Mouse (Mus musculus): ENCODE measurements around the gene Ifi203. TPM values are rescaled to one million over a fixed set of nuclear protein-coding genes. Genes with fewer than 3 reads are reported as not detected.
"Not testable (repeated sequence)": the region's sequence is repeated elsewhere in the genome, so short reads cannot be mapped to it uniquely, and the experiment has no call there.

Gene Ifi203
- polyA plus RNA-seq, 1 experiment from 2014 or later = 0.78 TPM

- not testable (repeated sequence) for DNase-seq (ENCODE audit: low spot score); H3K27me3 ChIP-seq (replicated peaks; ENCODE audit: control insufficient read depth, insufficient read depth, low read length); H3K4me2 ChIP-seq; H3K9me3 ChIP-seq (ENCODE audit: control insufficient read depth, low read length); H3K36me3 ChIP-seq (ENCODE audit: control insufficient read depth, insufficient read depth, low read length); H3K4me3 ChIP-seq (ENCODE audit: low read depth, low read length); H3K9ac ChIP-seq (ENCODE audit: low read depth, low read length); H3K27ac ChIP-seq (ENCODE audit: low read depth, low read length); ATAC-seq (replicated peaks; ENCODE audit: low FRiP score); H3K4me1 ChIP-seq (replicated peaks; ENCODE audit: control insufficient read depth, insufficient read depth, low read length)
- WGBS = 75% methylated on average over 1 of the region's 1 CpGs
These were observed 65.3 kb downstream of the Ifi203 start for GRCm38 (mm10) chr1:173877125-173877524.

Other genes starting within 250 kb of the Ifi203 start
- 1.5 and 1.7 TPM in 2 replicates for gene Ifi207, start 200.9 kb downstream of the Ifi203 start, polyA plus RNA-seq (2014; fragmentation: Nextera tagmentation; extraction: Ambion mirVana)
- 3.0 and 3.8 TPM in 2 replicates for gene Ifi204, start 175.7 kb downstream of the Ifi203 start, polyA plus RNA-seq (2014; fragmentation: Nextera tagmentation; extraction: Ambion mirVana)
- gene Ifi211, start 29.6 kb downstream of the Ifi203 start, polyA plus RNA-seq (2014; fragmentation: Nextera tagmentation; extraction: Ambion mirVana) = 0.64 and 0.88 TPM in 2 replicates
- 1.8 and 2.0 TPM in 2 replicates for gene Mndal, start 181 bp downstream of the Ifi203 start, polyA plus RNA-seq (2014; fragmentation: Nextera tagmentation; extraction: Ambion mirVana)
- gene Ifi202b, start 40.1 kb upstream of the Ifi203 start, polyA plus RNA-seq (2014; fragmentation: Nextera tagmentation; extraction: Ambion mirVana) = not detected in 2 replicates
- gene Ifi205, start 89.1 kb upstream of the Ifi203 start, polyA plus RNA-seq (2014; fragmentation: Nextera tagmentation; extraction: Ambion mirVana) = 0.82 TPM in 2 replicates
- 0.30 TPM in 1 of 2 replicates, not detected in the other for gene Olfr433, start 98.0 kb upstream of the Ifi203 start, polyA plus RNA-seq (2014; fragmentation: Nextera tagmentation; extraction: Ambion mirVana)
- gene Olfr432, start 106.5 kb upstream of the Ifi203 start, polyA plus RNA-seq (2014; fragmentation: Nextera tagmentation; extraction: Ambion mirVana) = not detected in 2 replicates
- not detected in 2 replicates for gene Olfr430, start 123.9 kb upstream of the Ifi203 start, polyA plus RNA-seq (2014; fragmentation: Nextera tagmentation; extraction: Ambion mirVana)
- not detected in 2 replicates for gene Olfr429, start 141.7 kb upstream of the Ifi203 start, polyA plus RNA-seq (2014; fragmentation: Nextera tagmentation; extraction: Ambion mirVana)
- not detected in 2 replicates for gene Olfr427, start 154.2 kb upstream of the Ifi203 start, polyA plus RNA-seq (2014; fragmentation: Nextera tagmentation; extraction: Ambion mirVana)
- not detected in 2 replicates for gene Olfr231, start 178.5 kb upstream of the Ifi203 start, polyA plus RNA-seq (2014; fragmentation: Nextera tagmentation; extraction: Ambion mirVana)
- not detected in 2 replicates for gene Olfr424, start 188.8 kb upstream of the Ifi203 start, polyA plus RNA-seq (2014; fragmentation: Nextera tagmentation; extraction: Ambion mirVana)
- gene Olfr420, start 213.0 kb upstream of the Ifi203 start, polyA plus RNA-seq (2014; fragmentation: Nextera tagmentation; extraction: Ambion mirVana) = 0.12 and 0.27 TPM in 2 replicates
- 23.1 and 26.0 TPM in 2 replicates for gene Spta1, start 230.1 kb upstream of the Ifi203 start, polyA plus RNA-seq (2014; fragmentation: Nextera tagmentation; extraction: Ambion mirVana)

Measured in liver, embryonic 11.5 days (tissue).